Mouse (Mus musculus) testis, adult 2 months (tissue): Measurements from ENCODE around the gene Scnm1. TPM values are rescaled to one million over a fixed set of nuclear protein-coding genes. Genes with fewer than 3 reads are reported as not detected.
A peak's percentile ranks its signal among the peaks of the same experiment; 100 is the strongest.

Experiments used
- H3K27ac ChIP-seq: fragments of 200-500 bp; 2 replicates; pipeline ENCODE4 v1.5.1; 2012; ENCODE audit warnings: low read depth, low read length; ENCODE audit not compliant: control insufficient read depth, insufficient read depth
- H3K27me3 ChIP-seq: fragments of 200-500 bp; 2 replicates; pipeline ENCODE4 v1.6.1; 2012; ENCODE audit warnings: mild to moderate bottlenecking, low read length, moderate library complexity; ENCODE audit not compliant: control insufficient read depth, insufficient read depth
- H3K36me3 ChIP-seq: fragments of 200-500 bp; 2 replicates; pipeline ENCODE4 v1.6.1; 2012; ENCODE audit warnings: mild to moderate bottlenecking, low read length; ENCODE audit not compliant: control insufficient read depth, insufficient read depth
- H3K4me1 ChIP-seq: fragments of 200-500 bp; 2 replicates; pipeline ENCODE4 v1.6.1; 2012; ENCODE audit warnings: low read length; ENCODE audit not compliant: control insufficient read depth, insufficient read depth
- H3K4me3 ChIP-seq: fragments of 200-500 bp; 2 replicates; pipeline ENCODE4 v1.5.1; 2012; ENCODE audit warnings: low read depth, mild to moderate bottlenecking, low read length, moderate library complexity, mixed read lengths; ENCODE audit not compliant: control insufficient read depth
- CTCF ChIP-seq: fragments of 200-500 bp; IDR thresholded peaks from 2 replicates; pipeline ENCODE4 v1.5.1; 2012; ENCODE audit warnings: low read depth, mild to moderate bottlenecking, inconsistent platforms, low read length, moderate library complexity; ENCODE audit not compliant: control insufficient read depth, insufficient read depth, insufficient replicate concordance
- POLR2A ChIP-seq: fragments of 200-500 bp; IDR thresholded peaks from 2 replicates; pipeline ENCODE4 v1.6.1; 2012; ENCODE audit warnings: low read depth, mild to moderate bottlenecking, inconsistent platforms, low read length, moderate library complexity; ENCODE audit not compliant: control insufficient read depth
- polyA plus RNA-seq: library from polyadenylated mRNA; depleted of rRNA; stranded (reverse); fragments of >200 nt; gene quantifications from 2 replicates; pipeline ENCODE4 v1.2.3, GENCODE M21; 2012; rRNA removed

Scnm1 gene
- 41.4 and 43.3 TPM in 2 replicates for polyA plus RNA-seq

DNA sequence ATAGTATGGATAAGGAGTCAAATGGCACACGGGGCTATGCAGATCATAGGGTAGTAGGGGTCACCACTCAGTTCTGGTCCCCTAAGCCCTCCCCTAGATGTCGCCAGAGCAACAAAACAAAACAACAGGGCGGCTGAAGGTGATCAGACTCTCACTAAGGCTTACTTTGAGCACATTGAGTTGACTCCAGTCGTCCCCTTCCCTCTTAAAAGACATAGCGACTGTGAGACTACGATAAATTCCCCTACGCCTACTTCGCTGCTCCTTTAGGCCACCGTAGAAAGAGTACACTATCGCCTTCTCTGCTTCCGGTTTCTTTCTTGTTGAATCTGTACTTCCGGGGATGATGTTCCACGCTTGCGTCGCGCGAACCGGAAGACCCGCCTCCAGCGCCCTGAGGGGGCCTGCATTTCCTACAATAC, at the start of gene Scnm1, which contains the start of gene Lysmd1:
Gene Scnm1, minus strand, starts transcription at position 332 of the 422 bp plus-strand sequence.
Gene Lysmd1, plus strand, starts transcription at position 409 of the 422 bp plus-strand sequence.
- Histone ChIP-seq H3K27ac (peak within 1 kb of the TSS; percentile 85), H3K4me1 (peaks cover 14% of the 10 kb centered on the region), H3K27me3 (no peaks in the 10 kb centered on the region), H3K36me3 (no peaks in the 10 kb centered on the region; the same call in 1 of the 2 replicates), H3K4me3 (peak within 1 kb of the TSS; percentile 98)
- TF ChIP-seq CTCF, result no peak
- no peak for TF ChIP-seq POLR2A

DNA sequence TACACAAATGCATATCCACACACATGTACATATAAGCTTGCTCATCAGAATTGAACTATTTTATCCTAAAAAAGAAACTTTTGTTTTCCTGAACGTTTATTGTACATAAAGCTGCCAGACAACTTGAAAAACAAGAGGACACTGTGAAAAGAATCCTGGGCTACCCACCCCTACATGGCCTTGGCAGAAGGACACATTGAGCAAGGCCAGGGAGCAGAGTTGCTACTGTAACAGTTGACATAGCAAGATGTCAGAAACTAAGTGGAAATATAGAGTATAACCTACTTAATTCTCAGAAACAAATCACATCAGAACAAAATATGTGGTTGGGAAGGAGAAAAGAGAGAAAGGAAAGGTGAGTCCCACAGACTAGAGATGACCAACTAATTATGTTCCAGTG, 48.0 kb upstream of the Scnm1 start:
- H3K36me3 ChIP-seq, result peaks cover 4% of the 10 kb centered on the region
- H3K4me3 ChIP-seq, result no peak overlapping the region
- TF ChIP-seq POLR2A, result no peak
- no peak for TF ChIP-seq CTCF
- H3K27ac ChIP-seq, result peak overlapping the region; percentile 49
- no peaks in the 10 kb centered on the region for H3K27me3 ChIP-seq
- H3K4me1 ChIP-seq, result no peaks in the 10 kb centered on the region; the same call in none of the 2 replicates

DNA sequence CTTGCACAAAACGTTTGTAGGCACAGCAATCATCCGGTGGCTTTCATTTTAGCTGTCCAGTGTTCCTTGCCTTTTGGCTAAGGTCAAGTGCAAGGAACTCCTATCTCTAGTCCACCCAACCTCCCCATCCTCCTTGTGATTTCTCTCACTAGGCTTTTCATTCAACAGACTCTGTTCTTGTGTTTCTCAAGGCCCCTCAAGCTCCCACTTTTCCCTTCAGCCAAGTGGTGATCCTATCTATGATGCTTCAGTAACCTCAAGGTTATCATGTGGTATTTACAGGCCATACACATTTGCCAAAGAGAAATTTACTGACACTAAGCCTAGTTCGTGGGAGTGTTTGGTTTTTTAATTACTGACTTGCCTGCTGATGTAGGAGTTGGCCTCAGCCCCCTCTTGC, 46.1 kb upstream of the Scnm1 start:
- Histone ChIP-seq H3K4me3 (no peak overlapping the region), H3K27me3 (no peaks in the 10 kb centered on the region), H3K36me3 (peaks cover 1% of the 10 kb centered on the region; the same call in 1 of the 2 replicates), H3K27ac (peak overlapping the region; percentile 75), H3K4me1 (no peaks in the 10 kb centered on the region; the same call in none of the 2 replicates)
- TF ChIP-seq POLR2A, result no peak
- TF ChIP-seq CTCF, result no peak

DNA sequence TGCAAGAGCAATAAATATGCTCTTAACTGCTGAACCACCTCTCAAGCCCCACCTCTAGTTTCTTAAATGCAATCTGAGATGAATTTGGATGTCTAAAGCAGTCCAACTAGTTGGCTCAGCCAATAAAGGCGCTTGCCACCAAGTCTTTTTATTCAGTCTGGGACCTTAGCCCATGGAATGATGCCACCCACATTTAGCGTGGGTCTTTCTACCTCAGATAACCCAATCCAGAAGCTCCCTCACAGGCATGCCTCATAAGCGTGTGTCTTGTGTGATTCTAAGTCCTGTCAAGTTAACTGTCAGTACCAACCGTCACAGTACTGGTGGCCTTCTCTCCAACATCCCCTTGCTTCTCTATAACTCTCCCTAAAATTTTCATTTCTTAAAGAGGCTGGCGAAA, 45.1 kb upstream of the Scnm1 start:
- Histone ChIP-seq H3K4me1 (peaks cover 3% of the 10 kb centered on the region), H3K36me3 (no peaks in the 10 kb centered on the region), H3K27ac (peak overlapping the region; percentile 9), H3K27me3 (no peaks in the 10 kb centered on the region), H3K4me3 (no peak overlapping the region)
- TF ChIP-seq POLR2A, result no peak
- no peak for TF ChIP-seq CTCF

DNA sequence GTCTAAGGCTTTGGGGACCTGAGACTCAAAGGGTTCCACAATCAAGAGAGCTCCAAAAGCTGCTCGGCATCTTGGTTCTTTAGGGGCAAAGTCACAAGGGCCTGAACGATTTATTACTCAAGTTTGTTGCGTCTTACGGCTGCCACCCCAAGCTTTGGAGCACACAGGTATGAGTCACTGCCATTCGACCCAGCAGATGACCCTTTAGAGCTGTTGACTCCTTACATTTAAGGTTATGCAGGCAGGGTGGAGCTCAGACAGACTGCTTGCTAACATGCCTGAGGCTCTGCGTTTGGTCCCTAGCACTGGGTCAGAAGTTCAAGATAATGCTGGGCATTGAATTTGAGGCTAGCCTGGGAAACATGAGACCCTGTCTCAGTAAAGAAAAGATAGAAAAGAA, 43.8 kb upstream of the Scnm1 start:
- TF ChIP-seq POLR2A, result no peak
- no peak for TF ChIP-seq CTCF
- H3K27ac ChIP-seq, result 0 out of 2 replicates have a peak overlapping the region, but pooled peaks have one; percentile 31
- H3K4me1 ChIP-seq, result peaks cover 11% of the 10 kb centered on the region
- no peaks in the 10 kb centered on the region; the same call in 1 of the 2 replicates for H3K27me3 ChIP-seq
- H3K36me3 ChIP-seq, result no peaks in the 10 kb centered on the region
- H3K4me3 ChIP-seq, result no peak overlapping the region

DNA sequence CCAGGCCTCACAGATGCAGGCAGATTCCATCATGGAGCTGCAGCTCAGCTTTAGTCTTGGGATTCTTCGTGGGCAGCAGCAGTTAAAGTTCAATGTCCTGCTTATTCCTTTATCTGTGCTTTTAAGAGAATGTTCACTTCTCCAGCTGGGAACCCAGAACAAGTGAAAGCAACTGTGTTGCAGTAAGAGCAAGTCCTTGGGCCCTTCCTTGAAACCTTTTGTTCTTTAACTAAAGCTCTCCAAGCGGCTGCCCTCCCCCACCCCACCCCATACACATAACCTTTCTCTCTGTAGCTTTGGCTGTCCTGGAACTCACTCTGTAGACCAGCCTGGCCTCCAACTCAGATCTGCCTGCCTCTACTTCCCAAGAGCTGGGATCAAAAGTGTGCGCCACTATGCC, 42.7 kb upstream of the Scnm1 start:
- TF ChIP-seq CTCF (no peak), POLR2A (no peak)
- no peaks in the 10 kb centered on the region; the same call in 1 of the 2 replicates for H3K27me3 ChIP-seq
- H3K4me3 ChIP-seq, result no peak overlapping the region
- peak overlapping the region; percentile 36; the same call in 1 of the 2 replicates for H3K27ac ChIP-seq
- H3K36me3 ChIP-seq, result no peaks in the 10 kb centered on the region
- H3K4me1 ChIP-seq, result peaks cover 22% of the 10 kb centered on the region

DNA sequence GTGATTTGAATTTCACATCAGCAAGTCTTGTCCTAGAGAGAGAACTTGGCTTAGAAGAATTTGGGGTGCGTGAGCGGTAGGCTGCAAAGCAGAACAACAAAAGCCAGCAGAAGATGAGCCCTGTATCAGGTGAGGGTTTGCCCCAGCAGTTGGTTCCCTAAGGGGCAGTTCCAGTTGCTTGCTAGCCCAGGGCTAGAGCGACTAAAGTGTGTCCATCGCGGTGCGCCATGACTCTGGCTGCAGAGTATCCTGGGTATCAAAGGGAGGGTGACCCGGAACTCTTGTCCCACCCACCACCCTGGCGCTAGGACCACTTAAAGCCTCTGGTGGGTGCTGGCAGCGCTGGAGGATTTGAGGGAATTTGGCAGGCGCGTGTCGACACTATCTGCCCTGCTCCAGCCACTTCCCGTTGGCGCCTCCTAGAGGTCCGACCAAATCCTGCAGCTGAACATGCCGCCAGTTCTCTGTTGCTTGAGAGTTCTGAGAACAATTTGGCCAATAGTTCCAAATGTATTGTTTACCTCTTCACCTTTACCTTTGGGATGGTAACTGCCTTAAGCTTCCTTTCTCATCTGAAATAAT, 40.3 kb upstream of the Scnm1 start:
- TF ChIP-seq POLR2A, result peak; percentile 15; the same call in 1 of the 2 replicates
- TF ChIP-seq CTCF, result peak; percentile 85; the same call in 1 of the 2 replicates
- no peaks in the 10 kb centered on the region; the same call in 1 of the 2 replicates for H3K27me3 ChIP-seq

More for the DNA sequence above, 40.3 kb upstream of the Scnm1 start:
- Histone ChIP-seq H3K36me3 (no peaks in the 10 kb centered on the region), H3K27ac (peak overlapping the region; percentile 80), H3K4me3 (peak overlapping the region; percentile 57), H3K4me1 (peaks cover 23% of the 10 kb centered on the region)
